Mouse (Mus musculus) frontal cortex, postnatal 14 days (tissue): ENCODE measurements around the gene Polr2m.
A peak's percentile ranks its signal among the peaks of the same experiment; 100 is the strongest.
"Not testable (repeated sequence)": the region's sequence is repeated elsewhere in the genome, so short reads cannot be mapped to it uniquely, and the experiment has no call there.

Experiments used
- DNase-seq, 2 experiments: peaks; one replicate each; pipeline ENCODE4 v3.0.0; 2022; ENCODE audit warnings: low spot score in 2 of 2

Gene Polr2m

DNA sequence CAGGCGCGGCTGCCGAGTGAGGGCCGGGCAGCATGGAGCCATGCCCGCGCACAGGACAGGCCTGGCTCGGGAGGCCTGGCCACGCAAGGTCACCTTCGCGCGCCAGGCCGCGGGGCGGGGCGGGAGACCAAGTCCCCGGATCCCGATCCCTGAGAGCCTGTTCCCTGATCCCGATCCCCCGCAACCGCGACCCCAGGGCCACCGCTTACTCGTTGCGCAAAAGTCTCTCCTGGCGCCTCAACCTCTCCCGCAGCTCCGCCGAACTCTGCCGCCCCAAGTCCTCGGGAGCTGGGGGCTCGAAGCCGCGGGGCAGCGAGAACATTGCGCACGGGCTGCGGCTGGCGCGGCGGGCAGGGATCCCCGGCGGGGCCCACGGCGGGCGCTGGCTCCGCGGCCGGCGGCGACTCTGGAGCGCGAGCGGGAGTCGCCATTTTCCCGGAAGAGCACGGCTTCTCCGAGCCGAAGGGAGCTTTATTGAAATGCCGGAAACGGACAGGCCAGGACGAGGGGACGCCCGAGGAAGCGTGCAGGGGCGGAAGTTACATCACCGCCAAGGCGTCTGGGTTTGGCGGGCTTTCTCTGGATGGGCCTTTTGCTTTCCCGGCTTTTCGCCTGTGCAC, at the start of gene Polr2m:
TSS of gene Polr2m (minus strand) at position 461 of the 620 bp plus-strand sequence.
- peak; percentile 78 to 87 for DNase-seq

DNA sequence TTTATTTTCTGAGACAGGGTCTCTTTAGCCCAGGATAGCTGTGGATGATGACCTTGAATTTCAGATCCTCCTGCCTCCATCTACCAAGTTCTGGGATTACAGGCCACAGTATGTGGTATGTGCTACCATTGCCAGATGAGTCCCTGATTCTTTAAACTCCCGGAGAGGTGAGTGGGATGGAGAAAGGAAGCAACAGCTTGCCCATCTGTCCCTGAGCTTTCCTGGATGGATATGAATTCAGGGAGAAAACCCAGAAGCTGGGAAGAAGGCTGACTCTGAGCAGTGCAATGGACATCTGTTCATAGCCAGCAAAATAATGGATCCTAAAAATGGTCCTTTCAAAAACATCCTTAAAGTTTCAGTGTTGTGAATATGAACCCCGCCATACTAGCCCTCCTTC, 49.3 kb upstream of the Polr2m start:
- no peak for DNase-seq

DNA sequence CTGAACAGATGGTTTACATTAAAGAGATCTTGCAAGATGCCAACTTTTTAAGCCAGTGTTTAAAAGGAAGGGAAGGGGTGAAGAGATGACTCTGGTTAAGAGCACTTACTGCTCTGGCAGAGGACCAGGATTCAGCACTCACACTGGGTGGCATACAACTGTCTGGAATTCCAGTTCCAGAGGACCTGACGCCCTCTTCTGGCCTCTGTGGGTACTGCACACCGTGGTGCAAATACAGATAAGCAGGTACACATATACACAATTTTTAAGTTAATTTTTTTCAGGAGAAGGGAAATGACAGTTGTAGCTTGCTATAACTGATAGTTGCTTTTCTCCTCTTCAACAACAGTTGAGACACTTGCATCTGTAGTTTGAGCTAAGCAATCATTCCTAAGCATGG, 44.2 kb upstream of the Polr2m start:
- DNase-seq = no peak

DNA sequence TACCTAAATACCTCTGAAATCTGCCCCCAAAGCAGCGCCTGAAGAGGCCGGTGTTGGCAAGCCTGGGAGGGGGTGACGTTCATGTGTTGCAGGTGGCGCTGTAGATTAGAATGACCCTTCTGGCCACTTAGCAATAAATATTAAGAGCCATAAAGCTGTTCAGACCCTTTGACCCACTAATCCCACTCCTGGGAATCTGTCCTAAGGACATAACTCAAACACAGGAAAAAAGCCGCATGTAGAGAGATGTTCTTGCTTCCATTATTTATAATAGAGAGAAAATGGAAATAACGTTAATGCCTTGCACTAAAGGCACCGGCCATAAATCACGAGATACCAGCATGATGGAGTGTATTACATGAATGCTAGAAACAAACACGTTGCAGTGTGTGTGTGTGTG, 41.7 kb upstream of the Polr2m start:
- no peak for DNase-seq

DNA sequence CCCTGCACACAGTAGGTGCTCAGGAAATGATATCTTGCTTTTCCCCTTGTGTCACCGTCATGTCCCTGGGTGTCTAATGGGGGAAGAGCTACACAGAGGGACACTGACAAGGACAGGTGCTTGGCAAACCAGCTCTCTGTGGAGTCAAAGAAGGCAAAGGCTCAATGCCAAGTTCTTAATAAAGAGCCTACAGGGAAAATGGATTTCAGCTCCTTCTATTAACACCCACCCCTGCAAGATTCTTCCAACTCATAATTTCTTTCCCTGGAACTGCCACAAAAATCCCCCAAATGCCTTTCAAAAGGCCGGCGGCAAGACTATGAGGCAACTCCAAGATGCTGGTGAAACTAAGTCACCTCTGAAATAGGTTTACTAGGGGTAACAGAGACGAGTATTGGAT, 38.2 kb upstream of the Polr2m start:
- no peak for DNase-seq

DNA sequence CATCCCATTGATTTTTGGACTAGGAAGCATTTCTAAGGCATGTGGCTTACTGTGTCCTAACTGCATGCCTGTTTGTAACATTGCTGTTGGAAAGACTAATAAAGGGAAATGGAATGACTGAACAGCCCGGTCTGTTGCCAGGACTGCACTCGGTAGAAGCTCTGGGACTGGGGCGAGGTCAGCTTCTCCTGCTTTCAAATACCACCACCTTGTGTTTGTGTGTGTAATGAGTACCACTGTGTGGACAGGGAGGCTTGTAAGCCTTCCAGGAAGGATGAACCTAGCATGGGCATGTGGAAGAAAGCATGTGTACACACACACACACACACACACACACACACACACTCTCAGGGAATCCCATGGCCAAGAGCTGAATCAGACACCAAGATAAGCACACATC, 34.1 kb upstream of the Polr2m start:
- DNase-seq = no peak

DNA sequence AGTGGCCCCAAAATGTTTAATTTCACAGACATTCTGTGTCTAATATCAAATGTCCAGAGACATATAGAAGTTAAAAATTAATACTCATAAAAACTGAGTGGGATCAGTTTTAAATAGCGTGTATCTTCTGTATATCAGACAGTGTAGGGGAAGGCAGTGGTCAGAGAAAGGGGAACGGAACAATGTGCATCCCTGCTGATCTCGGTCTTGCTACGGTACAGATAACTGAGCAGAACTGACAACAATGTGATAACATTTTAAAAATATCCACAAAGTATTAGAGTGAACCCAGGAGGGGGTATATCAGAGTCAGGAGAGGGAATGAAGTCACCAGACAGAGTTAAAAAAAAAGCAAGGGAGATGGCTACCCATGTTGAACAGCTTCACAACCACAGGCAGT, 31.8 kb upstream of the Polr2m start:
- no peak for DNase-seq

DNA sequence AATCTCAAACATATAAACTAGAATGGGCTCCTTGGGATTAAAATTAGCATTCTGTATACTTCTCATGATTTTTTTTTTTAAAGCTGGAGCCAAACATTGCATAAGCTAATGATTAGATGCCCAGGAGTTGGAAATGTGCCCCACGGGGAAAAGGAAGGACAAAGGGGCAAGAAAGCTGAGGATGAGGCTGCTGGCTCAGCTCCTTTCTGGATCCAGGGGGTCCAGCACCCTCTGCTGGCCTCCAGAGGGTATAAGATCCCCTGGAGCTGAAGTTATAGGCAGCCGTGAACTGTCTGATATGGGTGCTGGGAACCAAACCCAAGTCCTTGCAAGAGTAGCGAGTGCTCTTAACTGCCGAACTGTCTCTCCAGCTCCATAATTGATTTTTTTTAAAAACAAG, 30.1 kb upstream of the Polr2m start:
- no peak for DNase-seq

DNA sequence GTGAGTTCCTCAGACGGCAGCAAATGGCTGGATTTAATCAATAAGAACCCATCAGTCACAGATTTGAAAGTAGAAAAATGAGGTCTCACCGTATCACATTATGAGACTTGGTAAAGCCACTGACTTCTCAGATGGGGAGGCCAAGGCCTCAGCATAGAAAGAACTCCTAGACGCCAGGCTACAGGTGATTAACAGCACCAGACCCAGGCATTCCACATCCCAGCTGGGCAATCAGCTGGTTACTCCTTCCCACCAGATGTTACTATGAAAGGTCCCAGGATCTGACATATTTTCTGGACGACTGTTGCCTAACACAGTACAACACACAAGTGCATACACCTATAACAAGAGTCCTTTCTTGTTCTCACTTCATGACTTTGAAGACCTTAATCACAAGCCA, 27.8 kb upstream of the Polr2m start:
- no peak for DNase-seq

DNA sequence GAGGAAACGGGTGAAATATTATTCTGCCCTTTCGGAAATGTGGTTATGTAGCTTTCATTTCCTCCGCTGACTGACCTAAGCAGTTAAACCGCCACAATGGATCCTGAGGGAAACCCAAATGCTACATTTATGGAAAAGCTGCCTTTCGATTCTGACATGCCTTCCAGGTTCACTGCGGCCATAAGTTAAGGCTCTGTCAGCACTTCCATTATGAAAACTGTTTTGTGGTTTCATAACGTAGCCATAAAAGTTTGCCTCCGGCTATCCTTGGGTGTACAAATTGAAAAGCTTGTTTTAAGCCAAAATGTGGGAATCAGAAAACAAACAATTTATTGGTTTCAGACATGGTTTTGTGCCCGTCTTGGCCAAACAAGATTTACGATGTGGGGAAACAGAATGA, 27.2 kb upstream of the Polr2m start:
- no peak for DNase-seq

DNA sequence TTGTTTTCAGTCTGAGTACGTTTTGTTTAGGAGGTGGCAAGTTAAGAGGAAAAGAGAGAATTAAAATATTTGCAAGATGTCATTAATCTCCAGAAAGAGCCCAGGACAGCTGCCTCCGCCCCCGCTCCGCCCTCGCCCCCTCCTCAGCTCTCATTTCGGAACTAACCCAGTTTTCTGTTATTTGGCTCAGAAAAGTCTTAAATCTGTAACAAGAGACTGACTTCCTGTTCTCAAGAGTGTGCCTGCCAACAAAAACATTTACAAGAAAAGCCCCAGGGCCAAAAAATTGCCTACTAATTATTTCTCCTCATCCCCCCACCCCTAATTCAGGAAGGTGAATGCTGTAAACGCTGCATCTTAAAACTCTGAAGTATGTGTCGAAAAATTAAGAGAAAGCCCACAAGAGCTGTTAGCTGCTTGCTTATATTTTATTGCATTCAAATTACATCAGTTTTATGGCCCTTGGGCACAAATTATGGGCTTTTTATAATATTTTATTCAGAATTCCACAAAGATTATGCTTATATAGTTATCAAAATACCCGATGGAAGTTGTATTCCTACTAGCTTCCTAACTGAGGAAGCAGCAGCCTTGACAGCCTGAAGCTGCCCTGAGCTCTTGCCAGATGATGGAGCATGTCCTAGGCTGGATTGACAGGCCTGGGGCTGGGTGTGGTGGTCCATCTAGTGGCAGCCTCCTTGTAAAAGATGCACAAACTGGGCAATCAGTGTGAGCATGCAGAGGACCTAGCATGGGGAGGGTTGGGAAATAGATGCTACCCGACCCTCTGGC, 12.9 kb upstream of the Polr2m start:
- DNase-seq = no peak

DNA sequence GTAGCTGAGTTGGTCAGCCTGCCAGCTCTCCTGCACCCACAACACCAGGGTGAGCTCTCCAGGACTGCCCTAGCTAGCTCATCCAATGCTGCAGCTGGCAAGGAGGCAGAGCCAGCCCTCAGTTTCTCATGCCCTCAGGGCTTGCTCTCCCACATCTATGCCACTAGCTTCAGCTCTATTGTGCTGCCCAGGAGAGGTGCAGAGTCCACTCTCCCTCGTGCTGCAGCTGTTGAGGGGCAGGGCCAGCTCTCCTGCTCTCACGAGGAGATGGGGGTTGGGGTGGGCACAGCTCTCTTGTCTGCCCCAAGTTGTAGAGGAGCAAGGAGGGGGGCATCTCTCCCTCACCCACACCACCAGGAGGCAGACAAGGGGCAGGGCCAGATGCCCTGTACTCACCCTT, 10.9 kb upstream of the Polr2m start:
- DNase-seq = no peak

DNA sequence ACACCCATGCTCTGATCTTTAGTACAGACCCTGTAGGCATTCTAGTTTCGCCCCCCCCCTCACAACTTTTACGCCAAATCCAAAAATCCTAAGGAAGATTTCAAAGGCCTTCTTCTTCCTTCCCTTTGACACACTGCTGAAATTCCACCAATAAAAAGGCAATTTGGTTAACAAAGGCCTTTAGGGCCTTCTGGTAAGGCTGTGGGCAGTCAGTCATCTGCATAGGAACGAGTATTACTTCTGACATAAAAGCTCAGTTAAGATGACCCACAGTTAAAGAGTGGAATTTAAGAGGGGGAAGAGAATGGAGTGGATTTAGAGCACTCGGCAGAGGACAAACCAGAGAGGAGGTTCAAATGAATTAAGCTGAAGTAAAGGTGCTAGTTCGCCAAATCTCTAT, 8.0 kb upstream of the Polr2m start:
- no peak for DNase-seq

DNA sequence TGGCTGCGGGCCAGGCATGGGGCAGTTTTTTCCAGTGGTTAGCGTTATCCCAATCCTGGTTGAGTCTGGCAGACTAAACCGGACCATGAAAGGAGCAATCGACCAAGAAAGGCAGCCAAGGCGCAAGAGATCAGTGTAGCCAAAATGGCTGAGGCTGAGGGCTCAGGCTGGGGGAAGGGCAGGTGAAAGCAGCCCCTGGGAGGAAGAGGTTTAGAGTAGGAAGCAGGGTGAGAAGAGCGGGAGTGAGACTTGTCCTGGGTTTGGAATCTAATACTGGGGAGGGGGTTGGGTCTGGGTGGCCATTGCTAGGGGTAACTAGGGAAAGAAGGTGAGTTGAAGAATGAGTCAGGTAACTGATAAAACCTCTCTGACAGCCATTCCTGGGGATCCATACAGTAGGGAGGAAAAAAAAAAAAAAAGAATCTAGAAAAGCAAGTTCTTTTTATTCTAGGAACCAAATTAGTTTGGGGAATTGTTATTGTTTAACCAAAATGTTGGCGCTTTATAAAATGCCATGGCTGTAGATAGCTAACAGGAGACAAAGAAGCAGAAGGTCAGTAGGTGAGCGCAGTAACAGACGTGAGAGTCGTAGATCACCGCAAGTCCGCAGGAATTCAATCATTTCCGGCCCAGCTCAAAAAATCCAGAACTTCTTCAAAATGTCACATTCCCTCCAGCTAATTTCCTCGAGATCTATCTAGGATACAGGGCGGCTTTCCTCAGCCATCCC, 6.7 kb upstream of the Polr2m start:
- DNase-seq = no peak

DNA sequence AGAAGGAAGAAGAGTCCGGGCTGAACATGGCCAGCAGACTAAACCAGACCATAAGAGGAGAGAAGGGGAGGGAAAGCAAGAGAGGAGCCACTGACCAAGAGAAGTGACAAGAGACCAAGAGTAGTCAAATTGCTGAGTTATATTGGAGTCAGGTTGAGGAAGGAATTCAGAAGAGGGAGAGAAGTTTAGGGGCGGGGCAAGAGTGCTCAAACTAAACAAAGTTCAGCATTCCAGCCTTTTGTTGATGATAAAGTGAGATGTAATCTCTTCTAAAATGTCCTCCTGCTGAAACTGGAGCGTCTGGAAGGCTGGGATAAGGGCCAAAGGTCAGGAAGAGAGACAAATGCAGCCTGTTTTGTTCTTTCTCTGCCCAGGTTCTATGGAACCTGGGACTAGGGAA, 4.3 kb upstream of the Polr2m start:
- DNase-seq = no peak

DNA sequence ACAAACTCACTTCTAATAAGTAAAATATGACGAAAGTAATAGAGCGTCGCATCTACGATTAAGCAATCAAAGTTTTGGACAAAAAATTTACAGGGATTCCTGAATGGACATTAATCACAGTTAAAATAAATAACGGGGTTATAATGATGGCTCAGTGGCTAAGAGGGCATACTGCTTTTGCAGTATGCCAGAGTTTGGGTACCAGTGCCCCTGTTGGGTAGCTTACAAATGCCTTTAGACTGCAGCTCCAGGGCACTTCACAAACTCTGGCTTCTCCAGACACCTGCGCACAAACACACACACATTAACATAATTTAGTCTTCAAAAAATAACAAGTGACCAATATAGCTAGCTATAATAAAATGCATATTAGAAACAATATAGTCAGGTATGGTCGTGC, 392 bp upstream of the Polr2m start:
- no peak for DNase-seq

DNA sequence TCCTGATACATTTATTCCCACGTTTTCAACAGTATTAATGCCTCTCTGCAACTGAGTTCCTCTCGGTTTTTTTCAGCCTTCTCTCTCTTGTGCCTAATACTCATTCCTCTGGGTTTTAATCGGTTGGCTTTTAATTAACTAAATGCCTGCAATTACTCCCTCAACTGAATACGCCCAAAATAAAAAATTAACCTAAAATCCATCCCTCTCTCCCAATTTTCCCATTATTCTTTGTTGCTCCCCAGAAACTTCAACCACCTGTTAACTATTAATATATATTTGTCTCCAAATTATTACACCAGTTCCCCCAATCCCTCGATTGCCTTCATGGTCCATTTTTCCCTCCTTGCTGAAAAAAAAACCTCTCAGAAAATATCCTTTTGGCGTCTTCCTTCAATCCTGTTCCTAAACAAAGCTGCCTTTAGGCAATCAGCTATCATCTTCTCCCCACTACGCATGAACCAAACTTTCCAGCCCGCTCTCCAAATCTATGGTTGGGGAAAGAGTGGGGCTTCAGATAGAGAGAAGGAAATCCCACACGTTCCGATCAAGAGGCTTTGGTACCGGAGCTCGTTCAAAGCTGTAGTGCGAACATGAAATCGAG, 762 bp downstream of the Polr2m start:
- DNase-seq = no peak

DNA sequence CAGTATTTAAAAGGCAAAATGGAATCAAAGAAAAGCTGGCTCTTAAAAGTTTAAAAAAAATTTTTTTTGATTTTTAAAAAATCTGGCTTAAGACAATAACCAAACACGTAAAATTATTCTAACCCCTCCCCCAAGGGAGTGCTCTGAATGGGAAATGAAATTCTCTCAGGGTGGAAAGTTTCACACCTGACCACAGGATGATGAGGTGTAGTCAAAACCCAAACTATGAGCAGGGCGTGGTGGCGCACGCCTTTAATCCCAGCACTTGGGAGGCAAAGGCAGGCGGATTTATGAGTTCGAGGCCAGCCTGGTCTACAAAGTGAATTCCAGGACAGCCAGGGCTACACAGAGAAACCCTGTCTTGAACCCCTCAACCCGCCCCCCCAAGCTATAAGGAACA, 1.9 kb downstream of the Polr2m start:
- DNase-seq = not testable (repeated sequence)

DNA sequence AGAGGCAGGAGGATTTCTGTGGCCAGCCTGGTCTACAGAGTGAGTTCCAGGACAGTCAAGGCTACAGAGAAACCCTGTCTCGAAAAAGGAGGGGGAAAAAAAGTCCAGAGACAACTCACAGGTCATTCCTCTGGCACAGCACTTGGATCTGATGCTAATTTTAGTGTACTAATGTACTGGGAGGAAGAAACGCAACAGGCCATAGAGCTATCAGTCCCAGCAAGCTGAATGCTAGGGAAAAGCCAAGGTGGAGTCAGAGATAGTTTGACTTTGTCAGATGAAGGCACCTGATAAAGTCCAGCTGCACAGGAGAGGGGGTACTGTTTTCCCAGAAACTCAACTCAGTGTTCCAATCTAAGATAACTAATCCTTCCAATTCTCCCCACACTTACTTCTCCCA, 5.4 kb downstream of the Polr2m start:
- no peak for DNase-seq

DNA sequence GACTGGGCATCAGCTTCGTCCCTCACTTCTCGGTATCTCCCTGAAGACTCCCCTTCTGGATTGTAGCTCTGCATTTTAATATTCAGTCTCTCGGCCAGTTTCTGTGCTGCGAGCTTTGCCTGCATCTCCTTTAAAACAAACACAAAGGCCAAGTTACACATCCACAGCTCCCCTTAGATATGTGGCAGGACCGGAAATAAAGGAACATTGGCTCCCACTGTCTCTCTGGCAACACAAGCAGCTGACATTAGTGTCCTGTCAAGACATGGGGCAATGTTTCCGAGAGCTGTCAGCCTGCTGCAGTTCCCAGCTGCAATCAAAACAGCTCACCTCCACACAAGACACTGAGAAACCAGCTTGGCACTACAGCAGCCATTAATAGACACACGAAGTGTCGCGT, 6.3 kb downstream of the Polr2m start:
- DNase-seq = no peak

DNA sequence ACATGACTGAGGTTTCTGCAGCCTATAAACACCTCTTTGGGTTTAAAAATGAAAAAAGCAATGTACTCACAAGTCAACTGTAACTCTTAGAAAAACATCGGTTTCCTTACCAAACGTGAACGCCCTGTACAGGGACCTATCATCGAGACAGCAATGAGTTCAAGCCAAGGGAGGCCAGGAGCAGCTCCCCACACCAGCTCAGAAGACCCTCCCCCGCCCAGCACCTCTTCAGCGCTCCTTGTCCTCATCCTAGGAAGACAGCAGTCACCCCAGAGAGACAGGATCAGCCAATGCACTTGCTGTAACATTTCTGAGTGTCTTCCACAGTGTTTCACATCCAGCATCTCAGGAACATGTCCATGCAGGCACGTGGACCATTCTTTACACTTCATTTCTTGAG, 7.1 kb downstream of the Polr2m start:
- DNase-seq = no peak

DNA sequence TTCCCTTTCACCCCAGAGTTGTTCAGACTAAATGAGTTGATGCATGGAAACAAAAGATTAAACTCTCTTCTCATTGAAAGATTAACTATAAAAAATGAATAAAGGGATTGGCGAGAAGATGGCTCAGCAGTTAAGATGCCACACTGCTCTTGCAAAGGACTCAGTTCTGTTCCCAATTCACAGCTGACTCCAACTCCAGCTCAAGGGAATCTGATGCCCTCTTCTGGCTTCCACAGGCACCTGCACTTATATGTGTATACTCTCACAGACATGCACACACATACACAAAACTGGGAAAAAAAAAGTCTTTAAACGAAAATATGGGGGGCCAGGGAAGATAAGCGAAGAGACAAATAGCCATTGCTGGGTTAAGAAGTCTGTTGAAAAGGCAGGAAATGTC, 9.1 kb downstream of the Polr2m start:
- DNase-seq = no peak

DNA sequence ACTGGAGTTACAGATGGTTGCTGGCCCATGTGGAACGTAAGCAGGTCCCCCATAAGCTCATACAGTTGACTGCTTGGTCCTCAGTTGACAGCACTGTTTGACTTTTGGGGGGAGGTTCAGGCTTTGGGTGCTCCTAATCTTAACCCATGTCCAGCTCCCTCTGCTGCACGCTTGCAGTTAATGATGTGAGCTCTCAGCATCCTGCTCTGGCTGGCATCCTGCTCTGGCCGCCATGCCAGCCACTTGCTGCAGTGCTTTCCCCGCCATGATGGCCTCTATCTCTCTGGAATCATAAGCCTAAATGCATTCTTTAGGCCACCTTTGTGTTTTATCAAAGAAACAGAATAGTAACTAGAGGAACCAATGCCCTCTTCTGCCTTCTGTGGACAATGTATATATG, 10.2 kb downstream of the Polr2m start:
- DNase-seq = no peak
